In the genomic region with DNA sequence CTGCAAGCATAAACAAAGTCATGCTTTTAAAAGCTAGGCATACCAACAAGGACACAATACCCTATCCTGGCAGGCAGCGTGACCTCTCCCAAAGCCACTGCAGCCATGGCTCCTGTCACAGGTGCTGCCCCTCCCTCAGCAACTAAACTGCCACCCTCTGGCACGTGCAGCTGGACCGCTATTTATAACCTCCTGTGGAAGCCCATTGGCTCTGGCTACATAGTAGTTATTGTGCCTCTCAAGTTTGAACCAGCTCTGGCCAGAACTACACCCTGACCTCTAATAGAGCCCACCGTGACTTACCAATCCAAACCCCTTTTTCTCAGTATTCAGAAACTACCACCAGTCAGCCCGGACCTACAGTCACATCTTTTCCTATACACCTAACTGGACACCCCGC, we compare ENCODE assay signal across 8 mouse cellular contexts. TPM values are rescaled to one million over a fixed set of nuclear protein-coding genes. Genes with fewer than 3 reads are reported as not detected.
A peak's percentile ranks its signal among the peaks of the same experiment; 100 is the strongest.
DNase-seq lines count a peak whose midpoint lies in the region; ATAC-seq and TF ChIP-seq lines count a peak whose summit lies in the region.

No protein-coding gene starts in this region.

- H3K27me3 ChIP-seq in forebrain, embryonic 14.5 days (replicated peaks; ENCODE audit: control insufficient read depth, insufficient read depth, low read length), result no peaks in the 10 kb centered on the region
- H3K27me3 ChIP-seq in hindbrain, embryonic 11.5 days (ENCODE audit: control insufficient read depth, insufficient read depth, low read length), result no peaks in the 10 kb centered on the region
- H3K27me3 ChIP-seq in neural tube, embryonic 12.5 days (replicated peaks), result no peaks in the 10 kb centered on the region
- H3K27me3 ChIP-seq in cerebellum, adult 2 months (ENCODE audit: control insufficient read depth, insufficient read depth, low read length), result no peaks in the 10 kb centered on the region

- ATAC-seq in forebrain, embryonic 14.5 days, result peak; percentile 9
- ATAC-seq in hindbrain, embryonic 11.5 days (ENCODE audit: low FRiP score), result peak; percentile 28
- peak; percentile 31 for ATAC-seq in neural tube, embryonic 12.5 days (ENCODE audit: low FRiP score, low read depth)

- DNase-seq in lung, adult 2 months, result peak; percentile 16
- DNase-seq in lung, postnatal 25 days (ENCODE audit: low spot score), result no peak
- peak; percentile 25 for DNase-seq in forebrain, embryonic 14.5 days (ENCODE audit: low spot score)
- no peak for DNase-seq in hindbrain, embryonic 11.5 days (ENCODE audit: low spot score)
- peak; percentile 44 for DNase-seq in liver
- no peak for DNase-seq in right cerebral cortex, postnatal 36 days (ENCODE audit: low spot score in 2 of 2)
- no peak for DNase-seq in cerebellum, adult 2 months

- no peak for TF ChIP-seq CTCF in lung, adult 2 months (IDR thresholded peaks at IDR 0.05; ENCODE audit: insufficient read depth, low read length)
- no peak for TF ChIP-seq CTCF in cerebellum, adult 2 months (IDR thresholded peaks at IDR 0.05; ENCODE audit: borderline replicate concordance, insufficient read depth, low read depth, low read length)

- H3K27ac ChIP-seq in forebrain, embryonic 14.5 days (ENCODE audit: low read depth, low read length), result 0 out of 2 replicates have a peak overlapping the region, but pooled peaks have one; percentile 39
- no peak overlapping the region for H3K27ac ChIP-seq in hindbrain, embryonic 11.5 days (ENCODE audit: low read depth, low read length)
- no peak overlapping the region for H3K27ac ChIP-seq in neural tube, embryonic 12.5 days
- no peak overlapping the region for H3K27ac ChIP-seq in cerebellum, adult 2 months (ENCODE audit: insufficient read depth, low read length)

- H3K4me1 ChIP-seq in lung, adult 2 months (ENCODE audit: control insufficient read depth, insufficient read depth, low read length), result no peaks in the 10 kb centered on the region; the same call in 1 of the 2 replicates
- H3K4me1 ChIP-seq in forebrain, embryonic 14.5 days (ENCODE audit: control insufficient read depth, insufficient read depth, low read length), result peaks cover 11% of the 10 kb centered on the region
- H3K4me1 ChIP-seq in hindbrain, embryonic 11.5 days (replicated peaks; ENCODE audit: control insufficient read depth, insufficient read depth, low read length), result no peaks in the 10 kb centered on the region
- H3K4me1 ChIP-seq in neural tube, embryonic 12.5 days, result peaks cover 21% of the 10 kb centered on the region
- H3K4me1 ChIP-seq in cerebellum, adult 2 months (ENCODE audit: control insufficient read depth, insufficient read depth, low read length), result no peaks in the 10 kb centered on the region

- TF ChIP-seq POLR2A in lung, adult 2 months (IDR thresholded peaks at IDR 0.05; ENCODE audit: borderline replicate concordance, extremely low read depth, low read depth, low read length), result no peak
- TF ChIP-seq POLR2A in cerebellum, adult 2 months (IDR thresholded peaks at IDR 0.05; ENCODE audit: borderline replicate concordance, insufficient read depth, low read length), result no peak

- H3K4me3 ChIP-seq in lung, adult 2 months (replicated peaks; ENCODE audit: extremely low read depth, low read depth, low read length), result peak overlapping the region; percentile 3
- H3K4me3 ChIP-seq in forebrain, embryonic 14.5 days (ENCODE audit: low read depth, low read length), result peak overlapping the region; percentile 77
- H3K4me3 ChIP-seq in hindbrain, embryonic 11.5 days (ENCODE audit: low read depth, low read length), result peak overlapping the region; percentile 74
- peak overlapping the region; percentile 78 for H3K4me3 ChIP-seq in neural tube, embryonic 12.5 days
- no peak overlapping the region for H3K4me3 ChIP-seq in cerebellum, adult 2 months (replicated peaks; ENCODE audit: insufficient read depth, low read depth, low read length)

- 11% methylated on average over 6 of the region's 6 CpGs for WGBS in lung, adult 2 months
- 2% methylated on average over 6 of the region's 6 CpGs for WGBS in forebrain, embryonic 14.5 days
- 4% methylated on average over 6 of the region's 6 CpGs for WGBS in hindbrain, embryonic 11.5 days
- WGBS in neural tube, embryonic 12.5 days, result 1% methylated on average over 6 of the region's 6 CpGs
- 18% methylated on average over 6 of the region's 6 CpGs for WGBS in cerebellum, adult 2 months

- H3K9ac ChIP-seq in forebrain, embryonic 14.5 days (ENCODE audit: low read length), result peak overlapping the region; percentile 85
- H3K9ac ChIP-seq in hindbrain, embryonic 11.5 days (ENCODE audit: low read depth, low read length), result peak overlapping the region; percentile 75; the same call in 1 of the 2 replicates
- H3K9ac ChIP-seq in neural tube, embryonic 12.5 days, result no peak overlapping the region

- H3K9me3 ChIP-seq in forebrain, embryonic 14.5 days (replicated peaks; ENCODE audit: control insufficient read depth, low read length), result no peaks in the 10 kb centered on the region
- H3K9me3 ChIP-seq in hindbrain, embryonic 11.5 days (ENCODE audit: control insufficient read depth, low read length), result no peaks in the 10 kb centered on the region
- H3K9me3 ChIP-seq in neural tube, embryonic 12.5 days, result no peaks in the 10 kb centered on the region

- 0 out of 2 replicates have a peak, but pooled peaks cover 9% of the 10 kb centered on the region for H3K36me3 ChIP-seq in forebrain, embryonic 14.5 days (ENCODE audit: control insufficient read depth, insufficient read depth, low read length)
- H3K36me3 ChIP-seq in hindbrain, embryonic 11.5 days (ENCODE audit: control insufficient read depth, insufficient read depth, low read length), result no peaks in the 10 kb centered on the region
- peaks cover 7% of the 10 kb centered on the region for H3K36me3 ChIP-seq in neural tube, embryonic 12.5 days

- peak overlapping the region; percentile 77 for H3K4me2 ChIP-seq in forebrain, embryonic 14.5 days (ENCODE audit: low read length)
- peak overlapping the region; percentile 69 for H3K4me2 ChIP-seq in hindbrain, embryonic 11.5 days (replicated peaks; ENCODE audit: low read depth, low read length)
- H3K4me2 ChIP-seq in neural tube, embryonic 12.5 days (replicated peaks), result peak overlapping the region; percentile 74

RNA-seq across cellular contexts. Expression of a gene that starts 20.4 kb away (rescaled TPM):
- 14.3 and 22.7 TPM in 2 replicates for polyA plus RNA-seq in lung, adult 2 months (2012; rRNA removed)
- 141 and 148 TPM in 2 replicates for polyA plus RNA-seq in forebrain, embryonic 14.5 days (2014; fragmentation: Nextera tagmentation; extraction: Ambion mirVana)
- 141 and 149 TPM in 2 replicates for polyA plus RNA-seq in hindbrain, embryonic 11.5 days (2014; fragmentation: Nextera tagmentation; extraction: Ambion mirVana)
- polyA plus RNA-seq in neural tube, embryonic 12.5 days (2016; fragmentation: Nextera tagmentation; extraction: Ambion mirVana), result 116 and 156 TPM in 2 replicates
- 65.7 and 68.7 TPM in 2 replicates for polyA plus RNA-seq in cerebellum, adult 2 months (2012; rRNA removed)

RNA-seq across cellular contexts. Expression of a gene that starts 54.5 kb away (rescaled TPM):
- 20.6 and 22.6 TPM in 2 replicates for polyA plus RNA-seq in lung, adult 2 months (2012; rRNA removed)
- polyA plus RNA-seq in forebrain, embryonic 14.5 days (2014; fragmentation: Nextera tagmentation; extraction: Ambion mirVana), result 110 and 125 TPM in 2 replicates
- polyA plus RNA-seq in hindbrain, embryonic 11.5 days (2014; fragmentation: Nextera tagmentation; extraction: Ambion mirVana), result 93.3 and 105 TPM in 2 replicates
- polyA plus RNA-seq in neural tube, embryonic 12.5 days (2016; fragmentation: Nextera tagmentation; extraction: Ambion mirVana), result 102 and 108 TPM in 2 replicates
- 78.6 and 80.9 TPM in 2 replicates for polyA plus RNA-seq in cerebellum, adult 2 months (2012; rRNA removed)

Comparison
In these comparisons a context has a peak if more than half of its experiments do, and no peak if none do; other contexts are left out.
1. DNase-seq: peak in lung, adult 2 months (single experiment), forebrain, embryonic 14.5 days (single experiment) and liver (single experiment); none in lung, postnatal 25 days (single experiment), hindbrain, embryonic 11.5 days (single experiment), right cerebral cortex, postnatal 36 days (0 of 2) and cerebellum, adult 2 months (0 of 2).
2. Peak in every context shown above with its lines, with median percentiles within 50 percentile points of each other: ATAC-seq and H3K4me2 ChIP-seq.